Mouse (Mus musculus): ENCODE results near the gene Fhod1.

DNA sequence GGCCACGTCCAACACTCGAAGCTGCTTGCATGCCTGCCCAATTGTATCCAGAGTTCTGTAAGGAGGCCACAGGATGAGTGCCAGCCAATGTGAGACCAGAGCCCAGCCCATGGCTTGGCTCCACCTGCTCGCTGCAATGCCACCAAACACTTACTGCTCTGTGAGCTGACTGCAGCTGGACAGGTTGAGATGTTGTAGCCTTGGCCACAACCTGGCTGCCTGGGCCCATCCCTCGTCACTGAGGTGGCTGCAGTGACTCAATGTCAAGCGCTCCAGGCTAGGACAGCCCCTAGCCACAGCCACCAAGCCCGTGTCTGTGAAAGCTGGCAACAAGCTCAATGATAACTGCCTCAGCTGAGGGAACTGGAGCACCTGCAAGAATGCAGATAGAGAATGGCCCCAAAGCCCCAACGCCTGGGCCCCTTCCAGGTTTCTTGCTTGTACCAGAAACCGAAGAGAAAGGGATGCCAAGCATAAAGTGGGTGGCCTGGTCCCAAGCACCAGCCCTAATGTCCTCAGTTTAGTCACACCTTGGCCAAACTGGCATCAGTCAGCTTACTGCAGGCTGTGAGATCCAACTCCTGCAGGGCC is 34.8 kb downstream of the Fhod1 start:
- no peak for TF ChIP-seq MAX (IDR thresholded peaks at IDR 0.05; ENCODE audit: low read depth)
- TF ChIP-seq POLR2A (IDR thresholded peaks at IDR 0.05; ENCODE audit: insufficient read length, low read depth) = no peak
- no peak for TF ChIP-seq CEBPB (IDR thresholded peaks at IDR 0.05; ENCODE audit: insufficient read depth, poor library complexity, severe bottlenecking)
- TF ChIP-seq USF1 (IDR thresholded peaks at IDR 0.05; ENCODE audit: low read depth) = no peak
- TF ChIP-seq E2F4 (IDR thresholded peaks at IDR 0.05; ENCODE audit: insufficient read depth) = no peak
- no peak for TF ChIP-seq POLR2AphosphoS2 (IDR thresholded peaks at IDR 0.05; ENCODE audit: insufficient read length, low read depth)
- TF ChIP-seq TCF12 (IDR thresholded peaks at IDR 0.05; ENCODE audit: insufficient read depth, poor library complexity, severe bottlenecking) = no peak
- TF ChIP-seq MYOD1 (IDR thresholded peaks at IDR 0.05; ENCODE audit: control insufficient read depth in 1 of 3, insufficient read length in 2 of 3, low read depth in 2 of 3) = no peak
- no peak for TF ChIP-seq SRF (IDR thresholded peaks at IDR 0.05; ENCODE audit: control insufficient read depth, insufficient read length, low read depth)
- no peak for TF ChIP-seq TCF3 (IDR thresholded peaks at IDR 0.05; ENCODE audit: insufficient read length, low read depth)
